Mouse (Mus musculus) hindbrain, embryonic 12.5 days (tissue): ENCODE measurements around the gene Rhoj. TPM values are rescaled to one million over a fixed set of nuclear protein-coding genes. Genes with fewer than 3 reads are reported as not detected.

Experiments used
- ATAC-seq: fragments of 200-750 bp; cut with Nextera tagmentation; 2 replicates; pipeline ENCODE4 v1.8.0; 2017; ENCODE audit warnings: moderate TSS enrichment; ENCODE audit not compliant: low FRiP score
- H3K27ac ChIP-seq: fragments of 300-500 bp; sonication (generic); 2 replicates; pipeline ENCODE4 v1.5.1; 2016; ENCODE audit warnings: mild to moderate bottlenecking
- H3K27me3 ChIP-seq: fragments of 300-500 bp; sonication (generic); 2 replicates; pipeline ENCODE4 v1.6.1; 2016; ENCODE audit warnings: mild to moderate bottlenecking
- H3K36me3 ChIP-seq: fragments of 300-500 bp; sonication (generic); 2 replicates; pipeline ENCODE4 v1.6.1; 2016; ENCODE audit warnings: mild to moderate bottlenecking
- H3K4me1 ChIP-seq: fragments of 300-500 bp; sonication (generic); 2 replicates; pipeline ENCODE4 v1.6.1; 2016
- H3K4me2 ChIP-seq: fragments of 300-500 bp; sonication (generic); replicated peaks from 2 replicates; pipeline ENCODE4 v1.6.1; 2016; ENCODE audit warnings: mild to moderate bottlenecking
- H3K4me3 ChIP-seq: fragments of 300-500 bp; sonication (generic); 2 replicates; pipeline ENCODE4 v1.5.1; 2016; ENCODE audit warnings: mild to moderate bottlenecking
- H3K9ac ChIP-seq: fragments of 300-500 bp; sonication (generic); 2 replicates; pipeline ENCODE4 v1.6.1; 2016; ENCODE audit warnings: mild to moderate bottlenecking, moderate library complexity
- H3K9me3 ChIP-seq: fragments of 300-500 bp; sonication (generic); replicated peaks from 2 replicates; pipeline ENCODE4 v1.6.1; 2016; ENCODE audit warnings: mild to moderate bottlenecking
- WGBS: fragments of 180-500 bp; shearing (Covaris S2); methylation state at CpG from one replicate; pipeline ENCODE4 v1.1.7; 2016; 5-methylcytosine and 5-hydroxymethylcytosine counted together
- polyA plus RNA-seq: library from polyadenylated mRNA; unstranded; fragments of >200 nt; fragmentation: Nextera tagmentation; extraction: Ambion mirVana; gene quantifications from 2 replicates; pipeline ENCODE4 v1.2.1, GENCODE M21; 2016

Rhoj gene
- 44.0 and 47.3 TPM in 2 replicates for polyA plus RNA-seq

DNA sequence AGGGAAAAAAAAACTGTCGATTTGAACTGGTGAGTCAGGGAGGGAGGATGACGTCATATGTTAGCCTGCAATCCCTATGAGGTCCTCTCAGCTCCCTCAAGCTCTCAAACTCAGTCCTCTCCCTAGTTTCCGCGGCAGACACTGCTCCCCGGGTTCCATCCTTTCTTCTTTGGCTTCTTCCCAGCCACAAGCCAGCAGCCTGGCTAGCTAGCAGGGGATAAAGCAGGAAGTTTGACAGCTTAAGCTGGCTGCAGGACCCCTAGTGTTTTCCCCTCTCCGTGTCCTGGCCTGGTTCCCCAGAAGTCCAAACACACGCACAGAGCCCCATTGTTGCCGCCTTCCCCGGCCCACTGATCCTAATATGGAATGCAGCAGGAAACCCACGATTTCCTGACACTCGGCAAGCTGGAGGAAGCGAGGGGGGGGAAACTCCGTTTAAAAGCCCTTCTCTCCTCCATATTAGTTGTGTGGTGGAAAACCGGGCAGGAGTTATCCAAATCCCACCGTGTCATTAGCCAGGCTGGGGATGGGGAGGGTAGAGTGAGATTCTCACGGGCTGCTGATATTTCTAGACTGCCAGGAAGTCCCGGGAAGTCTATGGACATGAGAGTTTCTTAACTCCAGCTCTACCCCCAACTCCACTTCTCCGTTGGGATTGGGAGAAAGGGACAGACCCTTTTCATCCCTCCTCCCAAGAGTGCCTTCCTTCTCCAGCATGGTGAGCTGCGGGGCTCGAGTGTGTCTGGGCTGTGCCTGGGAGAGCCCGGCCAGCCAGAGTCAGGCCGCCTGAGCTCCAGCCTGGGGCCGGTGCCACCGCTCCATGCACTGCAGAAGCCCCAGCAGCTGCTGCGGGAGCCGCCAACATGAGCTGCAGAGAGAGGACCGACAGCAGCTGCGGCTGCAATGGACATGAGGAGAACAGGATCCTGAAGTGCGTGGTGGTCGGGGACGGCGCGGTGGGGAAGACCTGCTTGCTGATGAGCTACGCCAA, at the start of gene Rhoj:
Gene Rhoj, plus strand, starts transcription at position 362 of the 991 bp plus-strand sequence.
- Histone ChIP-seq H3K27ac (peak within 1 kb of the TSS; percentile 77), H3K4me2 (peak within 1 kb of the TSS; percentile 66), H3K4me1 (peaks cover 8% of the 10 kb centered on the region), H3K36me3 (no peaks in the 10 kb centered on the region), H3K9me3 (no peaks in the 10 kb centered on the region), H3K9ac (peak within 1 kb of the TSS; percentile 65), H3K4me3 (peak within 1 kb of the TSS; percentile 42), H3K27me3 (no peaks in the 10 kb centered on the region)
- ATAC-seq: peak; percentile 86
- WGBS: under 1% methylated on average over 34 of the region's 34 CpGs

DNA sequence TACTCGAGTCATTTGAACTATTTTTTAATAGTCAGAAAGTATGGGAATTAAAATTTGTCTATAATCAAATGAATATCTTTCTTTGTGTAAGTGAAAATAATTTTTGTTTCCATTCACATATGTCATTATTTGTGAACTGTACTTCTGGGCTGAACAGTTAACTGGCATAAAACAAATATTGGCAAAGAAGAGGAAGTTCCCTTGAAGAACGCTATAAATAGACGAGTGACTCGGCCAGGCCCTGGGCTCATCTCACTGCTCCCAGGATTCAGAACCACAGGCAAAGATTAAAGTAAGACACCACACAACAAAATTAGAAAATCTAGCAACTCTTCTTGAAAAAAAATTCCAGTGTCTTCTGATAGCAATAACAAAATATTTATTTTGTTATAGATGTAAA, 36.4 kb upstream of the Rhoj start:
- Histone ChIP-seq H3K36me3 (no peaks in the 10 kb centered on the region), H3K4me2 (no peak overlapping the region), H3K4me1 (no peaks in the 10 kb centered on the region), H3K9ac (no peak overlapping the region), H3K9me3 (no peaks in the 10 kb centered on the region), H3K27me3 (no peaks in the 10 kb centered on the region), H3K4me3 (no peak overlapping the region), H3K27ac (no peak overlapping the region)
- WGBS: 78% methylated on average over 4 of the region's 4 CpGs
- ATAC-seq: no peak

DNA sequence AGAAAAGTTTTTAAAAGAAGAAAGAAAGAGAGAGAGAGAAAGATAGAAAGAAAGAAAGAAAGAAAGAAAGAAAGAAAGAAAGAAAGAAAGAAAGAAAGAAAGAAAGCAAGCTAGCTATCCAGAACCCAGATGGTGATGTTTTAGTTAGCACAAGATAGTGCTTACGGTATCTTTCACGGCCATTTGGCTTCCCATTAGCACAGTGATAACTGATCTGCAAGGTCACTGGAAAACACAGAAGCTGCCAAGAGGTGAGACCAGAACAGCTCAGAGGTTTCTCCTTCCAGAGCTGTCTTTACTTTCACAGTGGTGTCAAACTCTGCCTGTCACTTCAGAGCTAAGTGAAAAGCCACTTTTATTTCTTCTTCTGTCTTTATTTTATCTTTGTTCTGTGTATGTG, 32.4 kb upstream of the Rhoj start:
- Histone ChIP-seq H3K27ac (no peak overlapping the region), H3K4me1 (no peaks in the 10 kb centered on the region), H3K4me3 (no peak overlapping the region), H3K27me3 (no peaks in the 10 kb centered on the region), H3K9me3 (no peaks in the 10 kb centered on the region), H3K36me3 (no peaks in the 10 kb centered on the region), H3K4me2 (no peak overlapping the region), H3K9ac (no peak overlapping the region)
- WGBS: 73% methylated on average over 2 of the region's 2 CpGs
- no peak for ATAC-seq

DNA sequence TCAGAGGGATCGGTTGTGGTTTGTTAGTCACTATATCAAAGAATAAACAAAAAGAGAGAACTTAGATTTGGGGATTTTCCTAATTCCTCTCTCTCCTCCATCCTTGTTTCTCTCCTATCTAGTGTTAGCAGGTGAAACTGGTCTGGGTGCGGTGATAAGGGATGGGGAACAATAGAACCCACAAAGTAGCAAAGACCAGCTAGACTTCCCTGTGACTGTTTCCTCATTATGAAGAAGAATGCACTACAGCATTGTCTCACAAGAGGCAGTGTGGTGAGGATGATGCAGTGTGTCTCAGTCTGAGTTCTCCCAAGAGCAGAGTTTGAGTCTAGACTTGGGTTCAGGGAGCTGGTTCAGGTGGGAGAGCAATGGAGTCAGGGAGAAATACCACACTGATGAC, 30.7 kb upstream of the Rhoj start:
- Histone ChIP-seq H3K4me1 (no peaks in the 10 kb centered on the region), H3K9ac (no peak overlapping the region), H3K9me3 (no peaks in the 10 kb centered on the region), H3K4me2 (no peak overlapping the region), H3K27me3 (no peaks in the 10 kb centered on the region), H3K27ac (no peak overlapping the region), H3K36me3 (no peaks in the 10 kb centered on the region), H3K4me3 (no peak overlapping the region)
- ATAC-seq: no peak
- WGBS: 97% methylated on average over 2 of the region's 2 CpGs

DNA sequence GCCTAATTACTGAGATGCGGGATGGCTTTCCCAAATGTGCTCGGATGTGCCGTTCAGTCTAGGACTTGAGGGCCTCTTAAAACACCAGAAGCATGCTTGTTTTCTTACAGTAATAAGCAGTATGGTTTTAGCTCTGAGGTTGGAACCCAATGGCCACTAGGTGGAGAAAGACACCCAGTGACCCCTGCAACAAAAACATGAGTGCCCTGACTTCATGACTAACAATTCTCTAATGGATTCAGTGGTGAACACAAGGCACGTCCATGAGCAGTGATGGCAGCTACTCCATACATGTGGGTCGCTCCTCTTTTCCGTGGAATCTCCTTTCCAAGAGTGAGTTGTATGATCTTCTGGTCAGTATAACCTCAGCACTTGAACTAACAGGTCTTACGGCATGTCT, 27.6 kb upstream of the Rhoj start:
- Histone ChIP-seq H3K27ac (no peak overlapping the region), H3K4me1 (no peaks in the 10 kb centered on the region), H3K9ac (no peak overlapping the region), H3K27me3 (no peaks in the 10 kb centered on the region), H3K4me3 (no peak overlapping the region), H3K36me3 (no peaks in the 10 kb centered on the region), H3K4me2 (no peak overlapping the region), H3K9me3 (no peaks in the 10 kb centered on the region)
- WGBS: 65% methylated on average over 7 of the region's 7 CpGs
- ATAC-seq: no peak

DNA sequence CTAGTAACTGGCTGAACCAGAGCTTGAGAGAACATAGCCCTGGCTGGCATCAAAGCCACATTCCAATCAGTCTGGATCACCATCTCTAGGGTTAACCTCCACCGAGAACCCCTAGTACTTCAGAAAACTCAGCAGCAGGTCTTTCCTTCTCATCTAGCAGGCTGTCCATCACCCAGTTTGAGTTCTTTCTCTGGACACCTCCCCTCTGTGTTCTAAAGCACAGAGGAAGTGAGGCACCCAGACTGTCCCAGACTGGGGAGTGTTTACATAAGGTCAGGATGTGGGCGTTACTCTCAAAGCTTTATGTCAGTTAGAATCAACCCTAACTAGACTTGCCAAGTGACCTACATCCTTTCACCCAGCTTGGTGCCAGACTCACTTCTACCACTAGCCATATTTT, 24.9 kb upstream of the Rhoj start:
- Histone ChIP-seq H3K9ac (no peak overlapping the region), H3K4me3 (no peak overlapping the region), H3K36me3 (no peaks in the 10 kb centered on the region), H3K27ac (no peak overlapping the region), H3K27me3 (no peaks in the 10 kb centered on the region), H3K9me3 (no peaks in the 10 kb centered on the region), H3K4me1 (no peaks in the 10 kb centered on the region), H3K4me2 (no peak overlapping the region)
- ATAC-seq: no peak
- WGBS: 47% methylated on average over 2 of the region's 2 CpGs

DNA sequence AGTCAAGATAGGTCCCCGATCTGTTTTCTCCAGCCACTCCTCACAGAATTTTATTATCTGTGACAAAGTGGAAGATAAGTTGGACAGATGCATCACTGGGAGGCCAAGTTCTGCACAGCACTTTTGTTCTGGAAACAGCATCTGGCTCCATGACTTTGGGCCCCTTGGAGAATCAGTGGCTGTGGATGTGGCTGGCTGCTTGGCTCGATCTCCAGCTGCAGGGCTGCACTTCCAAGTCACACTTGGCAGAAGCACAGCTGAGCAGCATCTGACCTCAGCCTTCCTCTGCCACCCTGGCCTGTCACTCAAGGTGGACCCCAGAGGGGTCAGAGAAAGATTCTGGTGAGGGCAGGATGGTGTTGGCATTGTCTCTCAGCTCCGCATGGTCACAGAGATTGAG, 22.0 kb upstream of the Rhoj start:
- Histone ChIP-seq H3K4me2 (no peak overlapping the region), H3K36me3 (no peaks in the 10 kb centered on the region), H3K9me3 (no peaks in the 10 kb centered on the region), H3K4me3 (no peak overlapping the region), H3K9ac (no peak overlapping the region), H3K27me3 (no peaks in the 10 kb centered on the region), H3K4me1 (no peaks in the 10 kb centered on the region), H3K27ac (no peak overlapping the region)
- ATAC-seq: no peak
- WGBS: 67% methylated on average over 3 of the region's 3 CpGs

DNA sequence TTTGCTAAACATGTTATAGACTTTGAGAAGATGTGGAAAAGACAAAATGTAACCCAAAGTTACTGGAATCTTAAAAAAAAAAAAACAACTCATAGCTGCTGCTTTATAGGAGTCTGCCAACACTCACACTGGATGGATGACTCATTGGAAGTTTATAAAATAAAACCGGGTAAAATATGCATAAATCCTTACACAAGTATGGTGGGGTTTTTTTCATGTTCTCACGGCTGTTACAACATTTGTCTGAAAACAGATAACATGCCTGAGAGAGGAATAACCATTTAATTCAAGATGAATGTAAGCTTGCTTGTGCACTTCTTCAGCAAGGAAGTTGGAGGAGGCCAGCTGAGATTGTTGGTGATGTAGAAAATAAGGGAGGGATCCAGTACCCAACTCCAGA, 17.6 kb upstream of the Rhoj start:
- 82% methylated on average over 2 of the region's 2 CpGs for WGBS

DNA sequence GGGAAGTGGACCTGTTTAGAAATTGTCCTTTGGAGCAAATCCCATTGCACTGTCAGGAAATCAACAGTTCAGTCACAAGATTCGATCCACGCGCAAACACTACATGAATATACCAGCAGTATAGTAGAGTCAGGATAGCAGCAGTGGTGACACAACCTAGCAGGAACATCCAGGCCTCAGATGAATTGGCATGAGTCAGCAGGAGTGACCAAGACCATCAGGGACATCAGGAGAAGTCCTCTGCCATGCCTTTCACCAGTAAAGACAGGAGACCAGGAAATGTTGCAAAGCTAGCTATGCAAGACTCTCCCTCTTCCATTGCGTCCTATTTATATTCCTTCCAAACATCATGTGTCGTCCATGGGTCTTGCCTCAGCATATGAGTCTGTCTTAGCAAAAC, 16.6 kb upstream of the Rhoj start:
- Histone ChIP-seq H3K4me1 (no peaks in the 10 kb centered on the region), H3K9ac (no peak overlapping the region), H3K9me3 (no peaks in the 10 kb centered on the region), H3K27ac (no peak overlapping the region), H3K36me3 (no peaks in the 10 kb centered on the region), H3K4me3 (no peak overlapping the region), H3K27me3 (no peaks in the 10 kb centered on the region), H3K4me2 (no peak overlapping the region)
- no peak for ATAC-seq
- 94% methylated on average over 5 of the region's 5 CpGs for WGBS

More for the DNA sequence above, 17.6 kb upstream of the Rhoj start:
- Histone ChIP-seq H3K27me3 (no peaks in the 10 kb centered on the region), H3K9me3 (no peaks in the 10 kb centered on the region), H3K4me2 (no peak overlapping the region), H3K36me3 (no peaks in the 10 kb centered on the region), H3K9ac (no peak overlapping the region), H3K4me3 (no peak overlapping the region), H3K27ac (no peak overlapping the region), H3K4me1 (no peaks in the 10 kb centered on the region)
- ATAC-seq: no peak

DNA sequence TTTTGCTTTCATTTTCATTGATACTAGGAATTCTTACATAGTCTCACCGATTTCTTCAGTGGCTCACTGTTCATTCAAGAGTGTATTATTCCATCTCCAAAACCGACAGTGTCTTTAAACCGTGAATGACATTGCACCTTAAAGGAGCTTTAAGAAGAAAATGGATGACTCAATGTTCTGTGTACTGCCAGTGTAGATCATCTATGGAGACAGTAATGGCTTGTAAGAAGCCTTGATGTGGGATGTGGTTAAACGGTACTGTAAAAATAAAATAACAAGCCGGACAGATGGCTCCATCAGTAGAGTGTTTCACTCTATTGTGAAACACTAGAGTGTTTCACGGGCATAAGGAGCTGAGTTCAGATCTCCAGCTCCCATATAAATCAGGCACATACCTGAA, 15.2 kb upstream of the Rhoj start:
- no peak for ATAC-seq
- Histone ChIP-seq H3K27me3 (no peaks in the 10 kb centered on the region), H3K4me1 (no peaks in the 10 kb centered on the region), H3K27ac (no peak overlapping the region), H3K4me2 (no peak overlapping the region), H3K9ac (no peak overlapping the region), H3K9me3 (no peaks in the 10 kb centered on the region), H3K4me3 (no peak overlapping the region), H3K36me3 (no peaks in the 10 kb centered on the region)
- 90% methylated on average over 6 of the region's 6 CpGs for WGBS

DNA sequence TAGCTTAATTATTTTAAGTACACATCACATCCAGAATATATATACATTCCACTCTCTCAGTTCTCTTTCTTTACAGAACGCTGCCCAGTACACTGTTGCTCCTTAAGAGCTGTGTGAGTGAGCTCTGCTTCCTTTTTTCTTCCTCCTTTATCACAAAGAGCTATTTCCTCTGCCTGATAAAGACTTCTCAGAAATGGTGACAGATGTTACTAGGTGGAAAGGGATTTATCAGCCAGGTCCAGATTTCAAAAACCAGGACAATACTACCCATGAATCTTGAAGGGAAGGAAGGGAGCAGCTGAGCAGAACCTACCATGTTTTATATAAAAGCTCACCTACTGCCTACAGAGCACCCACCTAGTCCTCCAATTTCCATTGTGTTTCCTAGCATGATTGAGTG, 8.3 kb upstream of the Rhoj start:
- Histone ChIP-seq H3K36me3 (no peaks in the 10 kb centered on the region), H3K27me3 (no peaks in the 10 kb centered on the region)
- WGBS: 88% methylated on average over 1 of the region's 1 CpGs

DNA sequence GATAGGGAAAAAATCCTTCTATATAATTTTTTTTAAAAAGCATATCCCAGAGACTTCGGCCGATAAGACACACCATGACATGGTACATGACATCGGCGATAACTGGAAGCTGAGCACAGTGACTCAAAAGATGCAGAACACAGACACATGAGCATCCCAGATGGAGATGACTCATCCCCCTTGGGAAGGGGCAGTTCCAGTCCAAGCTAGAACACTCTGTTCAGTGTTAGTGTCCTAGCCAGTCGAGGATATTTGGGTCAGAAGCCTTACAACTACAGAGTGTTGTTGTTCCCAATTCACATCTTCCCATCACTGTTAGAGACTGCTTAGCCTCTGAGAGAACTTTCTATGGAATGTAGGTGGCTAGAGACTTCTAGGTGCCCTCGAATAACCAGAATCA, 4.0 kb upstream of the Rhoj start:
- 89% methylated on average over 6 of the region's 6 CpGs for WGBS
- H3K27ac ChIP-seq: no peak overlapping the region

More for the DNA sequence above, 8.3 kb upstream of the Rhoj start:
- no peaks in the 10 kb centered on the region for H3K9me3 ChIP-seq
- H3K4me2 ChIP-seq: no peak overlapping the region
- H3K4me1 ChIP-seq: no peaks in the 10 kb centered on the region
- H3K4me3 ChIP-seq: no peak overlapping the region
- ATAC-seq: no peak
- H3K27ac ChIP-seq: no peak overlapping the region
- no peak overlapping the region for H3K9ac ChIP-seq

DNA sequence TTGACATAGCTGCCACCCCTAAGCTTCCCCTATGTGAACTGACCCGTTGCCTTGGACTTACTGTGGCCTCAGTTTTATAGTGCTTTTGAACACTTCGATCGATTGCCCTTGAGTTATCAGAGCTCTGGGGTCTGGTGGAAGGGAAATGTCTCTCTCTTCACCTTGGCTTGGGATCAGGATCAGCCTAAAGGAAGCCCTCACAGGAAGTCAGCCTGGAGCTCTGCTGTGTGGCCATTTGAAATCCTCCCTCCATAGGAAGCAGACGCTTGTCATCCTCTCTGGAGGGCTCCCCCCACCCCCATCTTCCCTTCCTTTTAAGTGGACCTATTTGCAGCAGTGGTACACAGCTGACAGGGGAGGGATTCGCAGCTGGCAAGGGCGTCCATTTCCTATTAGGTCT, 1.6 kb downstream of the Rhoj start:
- no peak for ATAC-seq
- Histone ChIP-seq H3K4me1 (peaks cover 8% of the 10 kb centered on the region), H3K36me3 (no peaks in the 10 kb centered on the region), H3K9me3 (no peaks in the 10 kb centered on the region), H3K27ac (no peak overlapping the region), H3K27me3 (no peaks in the 10 kb centered on the region), H3K4me3 (peak overlapping the region; percentile 3), H3K4me2 (peak overlapping the region; percentile 32), H3K9ac (no peak overlapping the region)
- 51% methylated on average over 6 of the region's 6 CpGs for WGBS

More for the DNA sequence above, 4.0 kb upstream of the Rhoj start:
- Histone ChIP-seq H3K9me3 (no peaks in the 10 kb centered on the region), H3K36me3 (no peaks in the 10 kb centered on the region), H3K9ac (no peak overlapping the region), H3K27me3 (no peaks in the 10 kb centered on the region), H3K4me1 (peaks cover 8% of the 10 kb centered on the region), H3K4me3 (no peak overlapping the region), H3K4me2 (no peak overlapping the region)
- ATAC-seq: no peak
